Mouse (Mus musculus): ENCODE data around the gene Tmem171. TPM values are rescaled to one million over a fixed set of nuclear protein-coding genes. Genes with fewer than 3 reads are reported as not detected.
A peak's percentile ranks its signal among the peaks of the same experiment; 100 is the strongest.

Tmem171 gene
- total RNA-seq, 1 experiment from 2014 or later = 1.5 TPM

DNA sequence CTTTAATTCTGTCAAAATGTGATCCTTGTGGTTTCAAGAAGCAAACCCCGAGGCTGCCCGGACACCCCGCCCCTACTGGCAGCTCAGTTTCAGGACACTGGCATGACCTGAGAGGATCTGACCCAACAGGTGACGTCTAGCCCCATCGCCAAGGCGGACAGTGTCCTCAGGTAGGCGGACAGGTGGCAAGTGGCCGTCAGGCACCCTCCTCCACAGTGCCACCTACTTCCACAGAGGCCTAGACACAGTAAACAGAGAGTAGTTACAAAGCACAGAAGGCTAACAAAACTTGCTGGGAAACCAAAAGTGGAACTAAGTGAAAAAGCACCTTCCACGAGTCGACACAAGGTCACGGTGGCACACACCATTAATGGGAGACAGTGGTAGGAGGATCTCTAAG, 1.3 kb downstream of the Tmem171 start:
- no peak for DNase-seq

- DNase-seq = no peak
Observed at GRCm38 (mm10) chr13:98691956-98692515, 2.6 kb downstream of the Tmem171 start.

GRCm38 (mm10) chr13:98690886-98691285, 3.7 kb downstream of the Tmem171 start:
- DNase-seq = no peak

GRCm38 (mm10) chr13:98689605-98690290, 4.9 kb downstream of the Tmem171 start:
- DNase-seq = peak; percentile 34

DNA sequence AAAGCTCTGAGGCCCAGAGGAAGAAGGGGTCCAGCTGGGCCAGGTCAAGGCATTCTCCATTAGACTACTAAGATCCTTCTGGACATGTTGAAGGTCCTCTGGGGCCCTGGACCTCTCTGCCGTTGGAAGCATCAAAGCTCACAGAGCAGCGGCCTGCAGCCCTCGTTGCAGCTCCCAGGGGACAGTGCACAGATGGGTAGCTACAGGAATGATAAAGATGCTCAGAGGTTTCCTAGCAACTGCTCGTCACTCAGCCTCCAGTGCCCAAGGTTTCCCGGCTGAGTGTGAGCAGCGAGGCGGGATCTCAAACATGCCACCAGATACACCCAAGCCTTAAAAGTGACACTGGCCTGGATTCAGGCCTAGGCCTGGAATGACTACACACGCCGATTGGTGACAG, 6.7 kb downstream of the Tmem171 start:
- DNase-seq = no peak

- DNase-seq = no peak
Observed at GRCm38 (mm10) chr13:98684144-98684900, 10.3 kb downstream of the Tmem171 start.

GRCm38 (mm10) chr13:98683412-98683811, 11.2 kb downstream of the Tmem171 start:
- DNase-seq = no peak

GRCm38 (mm10) chr13:98680470-98681060, 14.1 kb downstream of the Tmem171 start:
- no peak for DNase-seq

DNA sequence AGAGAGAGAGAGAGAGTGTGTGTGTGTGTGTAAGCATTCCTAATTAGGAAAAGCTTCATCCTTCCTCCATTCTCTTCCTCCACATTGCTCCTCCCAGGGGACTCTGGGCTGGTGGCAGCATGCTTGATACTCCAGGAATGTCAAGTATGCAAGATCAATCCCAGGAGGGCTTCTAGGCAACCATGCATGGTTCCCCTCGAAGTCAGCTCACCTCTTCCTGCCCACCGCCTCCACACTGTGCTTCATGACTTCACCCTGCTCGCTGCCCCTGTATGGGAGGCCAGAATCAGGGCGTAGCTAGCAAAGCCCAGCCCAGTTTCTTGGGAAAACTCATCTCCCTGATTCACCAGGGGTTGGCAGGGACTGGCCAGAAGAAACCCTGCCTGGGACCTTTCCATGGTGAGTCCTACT, 15.0 kb downstream of the Tmem171 start:
- no peak for DNase-seq

DNA sequence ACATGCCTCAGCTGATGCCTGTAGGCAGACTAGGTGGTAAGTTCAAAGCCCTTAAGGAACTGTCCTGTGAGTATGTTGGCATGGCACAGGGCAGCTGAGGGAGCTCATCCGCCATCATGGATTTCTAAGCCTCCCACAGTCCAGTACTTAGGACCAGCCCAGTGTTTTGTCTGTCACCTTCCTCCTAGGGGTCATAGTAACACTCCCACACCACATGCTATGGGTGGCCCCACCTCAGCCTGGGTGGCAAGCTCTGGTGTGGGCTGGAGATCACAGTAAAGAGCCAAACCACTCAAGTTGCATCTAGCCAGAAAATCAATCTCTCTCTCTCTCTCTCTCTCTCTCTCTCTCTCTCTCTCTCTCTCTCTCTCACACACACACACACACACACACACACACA, 15.4 kb downstream of the Tmem171 start:
- DNase-seq = no peak

GRCm38 (mm10) chr13:98673922-98674321, 20.7 kb downstream of the Tmem171 start:
- DNase-seq = no peak

GRCm38 (mm10) chr13:98669296-98669695, 25.3 kb downstream of the Tmem171 start:
- no peak for DNase-seq

DNA sequence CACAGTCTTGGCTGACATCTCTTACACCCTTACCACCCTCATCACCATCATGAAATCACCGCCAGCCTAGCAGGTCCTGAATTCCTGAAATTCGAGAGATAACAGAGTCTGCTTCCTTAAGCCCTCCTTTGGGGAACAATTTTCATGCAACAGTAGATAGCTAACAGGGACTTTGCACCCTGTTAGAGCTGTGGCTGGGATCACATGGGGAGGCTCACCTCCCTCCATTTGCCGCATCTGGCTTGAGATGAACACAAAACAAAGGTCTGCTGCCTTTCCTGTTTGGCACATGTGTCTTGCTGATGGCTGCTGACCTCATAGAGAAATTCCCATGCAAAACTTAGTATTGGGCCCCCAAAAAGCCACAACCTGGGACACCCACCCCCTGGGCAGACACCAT, 27.3 kb downstream of the Tmem171 start:
- DNase-seq = no peak

- no peak for DNase-seq
Observed at GRCm38 (mm10) chr13:98665240-98665639, 29.4 kb downstream of the Tmem171 start.

- no peak for DNase-seq
Observed at GRCm38 (mm10) chr13:98662173-98662675, 32.4 kb downstream of the Tmem171 start.

DNA sequence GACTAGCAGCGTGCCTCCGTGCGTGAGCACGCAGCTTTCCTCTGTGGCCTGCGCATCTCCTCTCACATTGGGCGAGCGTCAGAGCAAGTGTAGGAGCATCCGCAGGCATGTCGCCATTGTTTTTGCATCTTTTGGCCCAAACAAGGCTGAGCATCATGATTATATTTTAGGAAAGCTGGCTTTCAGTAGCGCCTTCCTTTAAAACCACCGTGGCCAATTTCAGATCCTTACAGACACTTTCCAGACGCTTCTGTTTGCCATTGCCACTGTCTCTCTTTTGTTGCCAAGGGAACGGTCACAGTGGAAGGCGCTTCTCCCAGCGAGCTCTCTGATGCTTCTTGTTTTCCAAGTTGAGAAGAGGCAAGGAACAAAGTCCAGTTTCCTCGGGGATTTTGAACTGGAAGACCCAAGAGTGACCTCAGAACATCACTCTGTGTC, 38.6 kb downstream of the Tmem171 start:
- DNase-seq = no peak

DNA sequence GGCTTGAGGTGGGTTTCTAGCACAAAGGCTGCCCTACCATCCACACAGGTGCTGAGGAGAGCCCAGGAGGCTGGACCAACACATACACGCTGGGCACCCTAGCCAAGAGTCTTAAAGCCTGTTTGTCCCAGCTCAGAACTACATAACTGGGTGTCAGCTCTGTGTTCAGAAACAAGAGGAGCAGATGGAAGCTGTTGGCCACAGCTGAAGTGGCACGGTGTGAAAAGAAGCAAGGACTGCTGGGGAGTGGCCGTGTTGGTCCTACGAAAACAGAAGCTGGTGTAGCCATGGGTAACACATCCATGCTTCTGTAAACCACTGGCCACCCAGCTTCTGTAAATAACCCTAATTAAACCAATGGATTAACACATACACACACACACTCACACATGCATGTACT, 39.3 kb downstream of the Tmem171 start:
- no peak for DNase-seq

GRCm38 (mm10) chr13:98654129-98654939, 40.3 kb downstream of the Tmem171 start:
- no peak for DNase-seq

- DNase-seq = no peak
Observed at GRCm38 (mm10) chr13:98652194-98652593, 42.4 kb downstream of the Tmem171 start.

- no peak for DNase-seq
Observed at GRCm38 (mm10) chr13:98651228-98651977, 43.2 kb downstream of the Tmem171 start.

Data from adrenal gland, postnatal 14 days (tissue).